Mouse (Mus musculus): ENCODE measurements around the gene Asic4. TPM values are rescaled to one million over a fixed set of nuclear protein-coding genes. Genes with fewer than 3 reads are reported as not detected.

The Asic4 gene
- polyA plus RNA-seq, 1 experiment from 2014 or later, result 0.05 TPM

DNA sequence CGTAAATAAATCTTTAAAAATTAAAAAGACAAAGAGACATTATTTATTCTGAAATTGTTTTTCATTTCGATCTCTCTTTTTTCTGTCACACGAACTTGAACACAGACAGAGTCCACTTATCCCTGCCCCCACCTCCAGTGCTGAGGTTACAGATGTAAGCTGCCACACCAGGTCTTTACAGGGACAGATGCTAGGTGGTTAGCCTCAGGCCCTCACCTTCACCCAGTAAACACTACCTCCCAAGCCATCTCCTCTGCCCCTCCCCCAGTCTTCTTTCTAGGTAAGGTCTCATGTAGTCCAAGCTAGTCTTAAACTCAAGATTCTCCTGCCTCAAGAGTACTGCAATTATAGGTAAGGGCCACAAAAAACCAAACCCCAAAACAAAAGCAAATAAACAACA, 62.3 kb downstream of the Asic4 start:
- Histone ChIP-seq H3K4me1 (replicated peaks; ENCODE audit: control insufficient read depth, insufficient read depth, low read length) (no peaks in the 10 kb centered on the region; the same call in none of the 2 replicates), H3K9me3 (ENCODE audit: control insufficient read depth, low read length) (no peaks in the 10 kb centered on the region), H3K9ac (ENCODE audit: low read length) (no peak overlapping the region), H3K27me3 (ENCODE audit: control insufficient read depth, insufficient read depth, low read depth, low read length) (no peaks in the 10 kb centered on the region), H3K4me3 (ENCODE audit: low read length) (no peak overlapping the region), H3K27ac (ENCODE audit: low read length) (no peak overlapping the region), H3K4me2 (ENCODE audit: low read depth, low read length) (no peak overlapping the region), H3K36me3 (ENCODE audit: control insufficient read depth, insufficient read depth, low read length) (no peaks in the 10 kb centered on the region)
- no peak for ATAC-seq (ENCODE audit: low read depth)
- WGBS, result 87% methylated on average over 3 of the region's 3 CpGs

DNA sequence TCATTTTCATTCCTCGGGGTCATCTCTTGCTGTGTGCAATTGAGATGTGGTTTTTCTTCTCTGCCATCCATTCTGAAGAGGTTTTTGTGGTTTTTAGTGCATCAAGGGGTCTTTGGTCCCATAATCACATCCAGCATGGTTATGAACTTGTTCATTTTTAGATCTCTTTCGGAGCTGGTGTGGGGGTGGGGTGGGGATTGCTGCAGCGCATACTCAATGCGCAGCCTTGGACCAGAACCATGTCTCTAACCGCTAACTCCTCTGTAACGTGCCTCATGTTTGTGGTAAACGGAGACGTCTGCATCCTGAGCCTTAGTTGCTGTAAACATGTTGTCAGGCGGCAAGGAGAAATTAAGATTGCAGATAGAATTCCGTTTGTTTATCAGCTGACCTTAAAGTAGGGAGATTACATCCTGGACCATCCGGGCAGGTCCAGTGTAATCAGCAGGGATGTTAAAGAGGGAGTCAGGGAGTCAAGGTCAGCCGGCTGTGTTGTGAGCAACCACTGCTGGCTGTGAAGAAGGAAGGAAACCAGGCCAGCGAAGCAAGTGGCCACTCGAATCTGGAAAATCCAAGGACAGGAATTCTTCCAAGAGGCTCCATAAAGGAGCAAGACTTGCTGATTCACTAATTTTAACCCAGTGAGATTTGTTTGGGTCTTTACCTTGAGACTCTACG, 66.6 kb downstream of the Asic4 start:
- WGBS, result 54% methylated on average over 15 of the region's 15 CpGs
- no peaks in the 10 kb centered on the region for H3K9me3 ChIP-seq (ENCODE audit: control insufficient read depth, low read length)
- no peak overlapping the region for H3K9ac ChIP-seq (ENCODE audit: low read length)
- no peaks in the 10 kb centered on the region for H3K36me3 ChIP-seq (ENCODE audit: control insufficient read depth, insufficient read depth, low read length)
- no peak overlapping the region for H3K4me3 ChIP-seq (ENCODE audit: low read length)
- no peak for ATAC-seq (ENCODE audit: low read depth)
- H3K27ac ChIP-seq (ENCODE audit: low read length), result no peak overlapping the region
- no peak overlapping the region for H3K4me2 ChIP-seq (ENCODE audit: low read depth, low read length)
- H3K4me1 ChIP-seq (replicated peaks; ENCODE audit: control insufficient read depth, insufficient read depth, low read length), result peaks cover 13% of the 10 kb centered on the region
- no peaks in the 10 kb centered on the region for H3K27me3 ChIP-seq (ENCODE audit: control insufficient read depth, insufficient read depth, low read depth, low read length)

DNA sequence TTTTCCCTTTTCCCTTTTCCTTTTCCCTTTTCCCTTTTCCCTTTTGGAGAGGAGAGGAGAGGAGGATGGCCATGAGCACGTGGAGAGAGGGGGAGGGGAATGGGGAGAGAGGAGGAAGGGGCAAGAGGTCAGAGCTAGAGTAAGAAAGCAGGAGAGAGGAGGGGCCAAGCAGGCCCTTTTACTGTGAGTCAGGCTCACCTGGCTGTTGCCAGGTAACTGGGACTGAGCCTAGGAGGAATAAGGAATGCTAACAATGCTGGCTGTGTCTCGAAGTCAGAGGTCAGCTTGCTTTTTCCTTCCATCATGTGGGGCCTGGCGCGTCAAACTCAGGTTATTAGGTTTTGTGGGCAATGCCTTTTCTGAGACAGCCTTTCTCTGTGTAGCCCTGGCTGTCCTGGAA, 67.7 kb downstream of the Asic4 start:
- H3K9me3 ChIP-seq (ENCODE audit: control insufficient read depth, low read length), result no peaks in the 10 kb centered on the region

GRCm38 (mm10) chr1:75518427-75518826, 68.2 kb downstream of the Asic4 start:
- WGBS, result 90% methylated on average over 4 of the region's 4 CpGs
- Histone ChIP-seq H3K27me3 (ENCODE audit: control insufficient read depth, insufficient read depth, low read depth, low read length) (no peaks in the 10 kb centered on the region), H3K27ac (ENCODE audit: low read length) (peak overlapping the region; percentile 21), H3K4me3 (ENCODE audit: low read length) (no peak overlapping the region), H3K4me2 (ENCODE audit: low read depth, low read length) (no peak overlapping the region), H3K9me3 (ENCODE audit: control insufficient read depth, low read length) (no peaks in the 10 kb centered on the region), H3K36me3 (ENCODE audit: control insufficient read depth, insufficient read depth, low read length) (no peaks in the 10 kb centered on the region), H3K4me1 (replicated peaks; ENCODE audit: control insufficient read depth, insufficient read depth, low read length) (peaks cover 13% of the 10 kb centered on the region), H3K9ac (ENCODE audit: low read length) (no peak overlapping the region)
- ATAC-seq (ENCODE audit: low read depth), result no peak

More for the DNA sequence above, 67.7 kb downstream of the Asic4 start:
- Histone ChIP-seq H3K4me2 (ENCODE audit: low read depth, low read length) (no peak overlapping the region), H3K4me3 (ENCODE audit: low read length) (no peak overlapping the region), H3K36me3 (ENCODE audit: control insufficient read depth, insufficient read depth, low read length) (no peaks in the 10 kb centered on the region), H3K9ac (ENCODE audit: low read length) (no peak overlapping the region), H3K27me3 (ENCODE audit: control insufficient read depth, insufficient read depth, low read depth, low read length) (no peaks in the 10 kb centered on the region), H3K27ac (ENCODE audit: low read length) (peak overlapping the region; percentile 21), H3K4me1 (replicated peaks; ENCODE audit: control insufficient read depth, insufficient read depth, low read length) (peaks cover 13% of the 10 kb centered on the region)
- no peak for ATAC-seq (ENCODE audit: low read depth)
- 36% methylated on average over 3 of the region's 4 CpGs for WGBS

DNA sequence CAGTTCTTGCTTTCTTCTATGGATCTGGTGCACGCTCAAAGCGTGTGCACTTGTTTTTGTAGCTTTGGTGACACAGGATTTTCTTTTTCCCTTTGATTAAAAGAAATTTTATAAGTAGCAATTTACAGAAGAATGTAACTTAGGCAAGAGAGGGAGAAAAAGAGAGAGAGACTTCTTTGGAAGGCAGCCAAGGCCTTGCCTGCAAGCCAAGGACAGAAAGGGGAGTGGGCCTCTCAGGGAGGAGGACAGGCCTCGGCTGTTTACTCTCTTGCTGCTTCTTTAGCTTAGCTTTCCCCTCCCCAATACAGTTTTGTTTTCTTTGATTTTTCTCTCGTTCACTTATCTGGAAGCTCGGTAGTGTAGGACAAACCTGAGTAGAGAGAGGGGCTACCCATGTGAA, 69.3 kb downstream of the Asic4 start:
- peaks cover 13% of the 10 kb centered on the region for H3K4me1 ChIP-seq (replicated peaks; ENCODE audit: control insufficient read depth, insufficient read depth, low read length)
- H3K36me3 ChIP-seq (ENCODE audit: control insufficient read depth, insufficient read depth, low read length), result no peaks in the 10 kb centered on the region
- peak overlapping the region; percentile 62 for H3K27ac ChIP-seq (ENCODE audit: low read length)
- H3K27me3 ChIP-seq (ENCODE audit: control insufficient read depth, insufficient read depth, low read depth, low read length), result no peaks in the 10 kb centered on the region
- H3K4me2 ChIP-seq (ENCODE audit: low read depth, low read length), result no peak overlapping the region
- 0 out of 2 replicates have a peak, but pooled peaks have one; percentile 26 for ATAC-seq (ENCODE audit: low read depth)
- 22% methylated on average over 5 of the region's 5 CpGs for WGBS
- H3K9ac ChIP-seq (ENCODE audit: low read length), result peak overlapping the region; percentile 9; the same call in 1 of the 2 replicates
- no peak overlapping the region for H3K4me3 ChIP-seq (ENCODE audit: low read length)
- H3K9me3 ChIP-seq (ENCODE audit: control insufficient read depth, low read length), result no peaks in the 10 kb centered on the region

DNA sequence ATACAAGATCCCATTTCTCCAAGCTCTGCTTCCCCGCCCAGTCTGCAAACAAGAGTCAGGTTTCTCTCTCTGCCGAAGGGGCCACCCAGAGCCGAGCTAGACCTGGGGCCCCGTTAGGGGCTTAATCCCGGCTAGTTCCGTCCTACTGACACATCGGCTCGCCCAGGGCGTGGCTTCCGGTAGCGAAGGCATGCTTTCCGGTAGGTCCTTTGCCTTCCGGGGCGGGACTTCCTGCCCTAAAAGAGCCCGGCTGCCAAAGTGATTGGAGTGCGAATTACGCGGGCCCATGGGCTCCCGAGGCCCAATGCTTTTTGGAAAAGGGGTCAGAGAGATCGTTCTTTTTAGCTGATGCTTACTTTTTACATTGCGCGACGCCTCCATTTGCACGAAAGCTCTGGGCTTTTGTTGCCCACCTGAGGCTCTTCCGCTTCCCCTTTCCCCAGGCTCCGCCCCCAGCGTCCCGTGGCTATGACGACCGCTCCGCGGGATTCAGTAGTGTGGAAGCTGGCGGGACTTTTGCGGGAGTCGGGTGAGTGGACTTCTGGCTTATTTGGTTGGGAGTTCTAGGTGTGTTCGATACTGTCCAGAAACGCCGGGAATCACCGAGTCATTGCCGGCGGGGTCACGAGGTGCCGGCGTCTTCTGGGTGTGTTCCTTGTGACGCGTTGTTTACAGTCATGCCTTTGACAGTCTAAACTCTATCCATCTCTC, 71.2 kb downstream of the Asic4 start, which contains the start of gene Stk11ip:
Gene Stk11ip (plus strand): TSS at position 209 of the 711 bp plus-strand sequence.
- Histone ChIP-seq H3K27me3 (ENCODE audit: control insufficient read depth, insufficient read depth, low read depth, low read length) (no peaks in the 10 kb centered on the region), H3K4me1 (replicated peaks; ENCODE audit: control insufficient read depth, insufficient read depth, low read length) (peaks cover 13% of the 10 kb centered on the region), H3K9me3 (ENCODE audit: control insufficient read depth, low read length) (no peaks in the 10 kb centered on the region), H3K9ac (ENCODE audit: low read length) (peak within 1 kb of the TSS; percentile 70), H3K36me3 (ENCODE audit: control insufficient read depth, insufficient read depth, low read length) (no peaks in the 10 kb centered on the region), H3K4me3 (ENCODE audit: low read length) (peak within 1 kb of the TSS; percentile 68), H3K4me2 (ENCODE audit: low read depth, low read length) (peak within 1 kb of the TSS; percentile 74), H3K27ac (ENCODE audit: low read length) (peak within 1 kb of the TSS; percentile 98)
- under 1% methylated on average over 46 of the region's 46 CpGs for WGBS
- peak; percentile 98 for ATAC-seq (ENCODE audit: low read depth)

Other genes with a start within 250 kb of the Asic4 start
- 19.6 and 21.6 TPM in 2 replicates for gene Glb1l, start 239.6 kb upstream of the Asic4 start, polyA plus RNA-seq (2015; fragmentation: Nextera tagmentation; extraction: Ambion mirVana)
- gene Stk16, start 239.6 kb upstream of the Asic4 start, polyA plus RNA-seq (2015; fragmentation: Nextera tagmentation; extraction: Ambion mirVana), result 122 and 127 TPM in 2 replicates
- gene Tuba4a, start 230.6 kb upstream of the Asic4 start, polyA plus RNA-seq (2015; fragmentation: Nextera tagmentation; extraction: Ambion mirVana), result 51.5 and 58.8 TPM in 2 replicates
- not detected in 2 replicates for gene A630095N17Rik, start 218.3 kb upstream of the Asic4 start, polyA plus RNA-seq (2015; fragmentation: Nextera tagmentation; extraction: Ambion mirVana)
- 27.6 and 32.7 TPM in 2 replicates for gene Dnajb2, start 214.0 kb upstream of the Asic4 start, polyA plus RNA-seq (2015; fragmentation: Nextera tagmentation; extraction: Ambion mirVana)
- gene Ptprn, start 185.9 kb upstream of the Asic4 start, polyA plus RNA-seq (2015; fragmentation: Nextera tagmentation; extraction: Ambion mirVana), result 0.63 and 0.78 TPM in 2 replicates
- gene Resp18, start 172.0 kb upstream of the Asic4 start, polyA plus RNA-seq (2015; fragmentation: Nextera tagmentation; extraction: Ambion mirVana), result 1.6 and 2.1 TPM in 2 replicates
- gene Dnpep, start 132.4 kb upstream of the Asic4 start, polyA plus RNA-seq (2015; fragmentation: Nextera tagmentation; extraction: Ambion mirVana), result 118 and 122 TPM in 2 replicates
- 57.1 and 64.0 TPM in 2 replicates for gene Des, start 90.1 kb upstream of the Asic4 start, polyA plus RNA-seq (2015; fragmentation: Nextera tagmentation; extraction: Ambion mirVana)
- 38.5 and 38.9 TPM in 2 replicates for gene Speg, start 75.1 kb upstream of the Asic4 start, polyA plus RNA-seq (2015; fragmentation: Nextera tagmentation; extraction: Ambion mirVana)
- gene Gmppa, start 14.5 kb upstream of the Asic4 start, polyA plus RNA-seq (2015; fragmentation: Nextera tagmentation; extraction: Ambion mirVana), result 80.5 and 92.4 TPM in 2 replicates
- 22.9 and 25.2 TPM in 2 replicates for gene Chpf, start 28.9 kb downstream of the Asic4 start, polyA plus RNA-seq (2015; fragmentation: Nextera tagmentation; extraction: Ambion mirVana)
- 0.65 and 1.3 TPM in 2 replicates for gene Tmem198, start 29.1 kb downstream of the Asic4 start, polyA plus RNA-seq (2015; fragmentation: Nextera tagmentation; extraction: Ambion mirVana)
- gene Obsl1, start 56.0 kb downstream of the Asic4 start, polyA plus RNA-seq (2015; fragmentation: Nextera tagmentation; extraction: Ambion mirVana), result 46.3 and 48.0 TPM in 2 replicates
- 3.8 and 4.1 TPM in 2 replicates for gene Inha, start 56.6 kb downstream of the Asic4 start, polyA plus RNA-seq (2015; fragmentation: Nextera tagmentation; extraction: Ambion mirVana)
- gene Stk11ip, start 71.1 kb downstream of the Asic4 start, polyA plus RNA-seq (2015; fragmentation: Nextera tagmentation; extraction: Ambion mirVana), result 19.5 and 20.0 TPM in 2 replicates
- 10.2 and 12.3 TPM in 2 replicates for gene Slc4a3, start 95.8 kb downstream of the Asic4 start, polyA plus RNA-seq (2015; fragmentation: Nextera tagmentation; extraction: Ambion mirVana)